Mouse (Mus musculus) lung, postnatal 0 days (tissue): ENCODE data around the gene Prokr1. TPM values are rescaled to one million over a fixed set of nuclear protein-coding genes. Genes with fewer than 3 reads are reported as not detected.

ENCODE experiments used
- ATAC-seq: fragments of 200-750 bp; cut with Nextera tagmentation; 2 replicates; pipeline ENCODE4 v1.8.0; 2017; ENCODE audit warnings: moderate library complexity
- DNase-seq: peaks from one replicate; pipeline ENCODE4 v3.0.0-alpha.2; 2016; ENCODE audit warnings: low spot score
- H3K27ac ChIP-seq: fragments of 300-500 bp; sonication (generic); 2 replicates; pipeline ENCODE4 v1.5.1; 2014; ENCODE audit warnings: antibody characterized with exemption, mild to moderate bottlenecking, low read length, mixed read lengths
- H3K27me3 ChIP-seq: fragments of 300-500 bp; sonication (generic); replicated peaks from 2 replicates; pipeline ENCODE4 v1.6.1; 2014; ENCODE audit warnings: low read length, mixed read lengths; ENCODE audit not compliant: insufficient read depth
- H3K36me3 ChIP-seq: fragments of 300-500 bp; sonication (generic); 2 replicates; pipeline ENCODE4 v1.6.1; 2014; ENCODE audit warnings: low read length, mixed read lengths; ENCODE audit not compliant: insufficient read depth
- H3K4me1 ChIP-seq: fragments of 300-500 bp; sonication (generic); 2 replicates; pipeline ENCODE4 v1.6.1; 2014; ENCODE audit warnings: antibody characterized with exemption, low read depth, low read length, mixed read lengths; ENCODE audit not compliant: insufficient read depth
- H3K4me2 ChIP-seq: fragments of 300-500 bp; sonication (generic); replicated peaks from 2 replicates; pipeline ENCODE4 v1.6.1; 2014; ENCODE audit warnings: low read depth, mild to moderate bottlenecking, low read length, moderate library complexity, mixed read lengths
- H3K4me3 ChIP-seq: fragments of 300-500 bp; sonication (generic); 2 replicates; pipeline ENCODE4 v1.5.1; 2014; ENCODE audit warnings: low read depth, low read length
- H3K9ac ChIP-seq: fragments of 300-500 bp; sonication (generic); replicated peaks from 2 replicates; pipeline ENCODE4 v1.6.1; 2014; ENCODE audit warnings: low read depth, mild to moderate bottlenecking
- H3K9me3 ChIP-seq: fragments of 300-500 bp; sonication (generic); 2 replicates; pipeline ENCODE4 v1.6.1; 2016; ENCODE audit warnings: low read length, mixed read lengths
- CTCF ChIP-seq: IDR thresholded peaks from 2 replicates; pipeline ENCODE4 v1.5.1; 2016; ENCODE audit warnings: antibody characterized with exemption, mild to moderate bottlenecking
- EP300 ChIP-seq: IDR thresholded peaks from 2 replicates; pipeline ENCODE4 v1.6.1; 2016; ENCODE audit warnings: antibody characterized with exemption, mild to moderate bottlenecking, control low read depth
- whole genome bisulfite sequencing: fragments of 180-500 bp; shearing (Covaris S2); extraction: QIAGEN DNeasy Blood & Tissue Kit; methylation state at CpG from one replicate; pipeline ENCODE4 v1.1.7; 2014; 5-methylcytosine and 5-hydroxymethylcytosine counted together
- polyA plus RNA-seq: library from polyadenylated mRNA; unstranded; fragments of >200 nt; fragmentation: Nextera tagmentation; extraction: Ambion mirVana; gene quantifications from 2 replicates; pipeline ENCODE4 v1.2.1, GENCODE M21; 2015

Prokr1 gene
- polyA plus RNA-seq, 1 experiment from 2014 or later: 0.41 TPM

- H3K4me1 ChIP-seq: no peaks in the 10 kb centered on the region
- no peak within 1 kb of the TSS for H3K9ac ChIP-seq
- TF ChIP-seq CTCF (no peak), EP300 (no peak)
- peak within 1 kb of the TSS; percentile 20 for H3K27ac ChIP-seq
- peak; percentile 32; the same call in 1 of the 2 replicates for ATAC-seq
- WGBS: 43% methylated on average over 14 of the region's 14 CpGs
- no peak within 1 kb of the TSS for H3K4me3 ChIP-seq
- DNase-seq: peak; percentile 51
- H3K9me3 ChIP-seq: no peaks in the 10 kb centered on the region
- H3K4me2 ChIP-seq: no peak within 1 kb of the TSS
- H3K27me3 ChIP-seq: no peaks in the 10 kb centered on the region
- no peaks in the 10 kb centered on the region for H3K36me3 ChIP-seq
Measured at GRCm38 (mm10) chr6:87532953-87533710, 57.4 kb downstream of the Prokr1 start, which contains the start of gene Arhgap25. Gene Arhgap25, minus strand, starts transcription at chr6:87533259.

GRCm38 (mm10) chr6:87531456-87532015 is 59.0 kb downstream of the Prokr1 start:
- 83% methylated on average over 2 of the region's 2 CpGs for WGBS
- no peak overlapping the region for H3K4me3 ChIP-seq
- H3K4me2 ChIP-seq: no peak overlapping the region
- no peak overlapping the region for H3K9ac ChIP-seq
- TF ChIP-seq EP300 (no peak), CTCF (no peak)
- H3K36me3 ChIP-seq: no peaks in the 10 kb centered on the region
- H3K9me3 ChIP-seq: no peaks in the 10 kb centered on the region
- ATAC-seq (no peak), DNase-seq (no peak)
- no peaks in the 10 kb centered on the region for H3K4me1 ChIP-seq
- H3K27me3 ChIP-seq: no peaks in the 10 kb centered on the region
- H3K27ac ChIP-seq: no peak overlapping the region

DNA sequence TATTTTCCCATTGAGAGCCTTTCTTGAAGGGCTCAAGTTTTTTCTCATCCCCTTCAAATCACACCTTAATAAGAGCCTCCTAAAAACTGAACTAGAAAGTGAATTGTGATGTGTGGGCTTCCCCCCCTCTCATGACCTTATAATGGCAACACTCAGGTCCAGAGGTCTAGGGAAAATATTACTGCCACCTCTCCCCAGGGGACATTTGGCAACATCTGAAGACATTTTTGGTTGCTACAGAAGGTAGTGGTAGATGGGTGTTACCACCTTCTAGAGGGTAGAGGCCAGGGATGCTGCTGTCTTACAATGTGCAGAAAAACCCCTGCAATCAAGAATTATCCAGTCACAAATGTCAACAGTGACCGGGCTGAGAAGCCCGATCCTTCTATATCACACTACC is 60.2 kb downstream of the Prokr1 start:
- ATAC-seq (no peak), DNase-seq (no peak)
- no peak overlapping the region for H3K4me2 ChIP-seq
- H3K27me3 ChIP-seq: no peaks in the 10 kb centered on the region
- H3K9ac ChIP-seq: no peak overlapping the region
- no peak overlapping the region for H3K27ac ChIP-seq
- no peaks in the 10 kb centered on the region for H3K36me3 ChIP-seq
- no peak for TF ChIP-seq CTCF
- WGBS: 52% methylated on average over 2 of the region's 2 CpGs
- H3K9me3 ChIP-seq: no peaks in the 10 kb centered on the region
- H3K4me1 ChIP-seq: no peaks in the 10 kb centered on the region
- no peak overlapping the region for H3K4me3 ChIP-seq

Other genes with a start within 250 kb of the Prokr1 start
- 0.11 and 0.31 TPM in 2 replicates for gene Gkn1, start 239.8 kb downstream of the Prokr1 start, polyA plus RNA-seq
- gene Gkn2, start 217.4 kb downstream of the Prokr1 start, polyA plus RNA-seq: 0.20 TPM in 1 of 2 replicates, not detected in the other
- gene Gkn3, start 201.8 kb downstream of the Prokr1 start, polyA plus RNA-seq: 5.2 and 6.1 TPM in 2 replicates
- not detected in 2 replicates for gene Bmp10, start 161.7 kb downstream of the Prokr1 start, polyA plus RNA-seq
- 9.9 and 10.2 TPM in 2 replicates for gene Arhgap25, start 57.5 kb downstream of the Prokr1 start, polyA plus RNA-seq
- gene Aplf, start 81.5 kb upstream of the Prokr1 start, polyA plus RNA-seq: 8.7 and 10.0 TPM in 2 replicates
- 4.0 and 5.9 TPM in 2 replicates for gene Efcc1, start 140.1 kb upstream of the Prokr1 start, polyA plus RNA-seq
- gene Gp9, start 187.3 kb upstream of the Prokr1 start, polyA plus RNA-seq: 8.3 and 9.1 TPM in 2 replicates
- 13.5 and 15.1 TPM in 2 replicates for gene Rab43, start 221.4 kb upstream of the Prokr1 start, polyA plus RNA-seq
- 0.73 and 0.94 TPM in 2 replicates for gene Gm45140, start 245.1 kb upstream of the Prokr1 start, polyA plus RNA-seq
- gene Isy1, start 248.1 kb upstream of the Prokr1 start, polyA plus RNA-seq: 21.4 and 24.1 TPM in 2 replicates